Mouse (Mus musculus) brain, embryonic 14.5 days (tissue): ENCODE measurements at regions not wholly inside any gene's neighbourhood (a gene's known extent, or its start where the extent isn't known, plus 50 kb on each side); places are given as distances from the start of the nearest gene placed in this dataset.

Source experiments
- CTCF ChIP-seq: fragments of 200-500 bp; IDR thresholded peaks from 2 replicates; pipeline ENCODE4 v1.5.1; 2012; ENCODE audit warnings: inconsistent platforms, mild to moderate bottlenecking, moderate library complexity, borderline replicate concordance; ENCODE audit not compliant: insufficient read depth, insufficient read length; ENCODE audit errors: extremely low read depth
- POLR2A ChIP-seq: fragments of 200-500 bp; IDR thresholded peaks from 2 replicates; pipeline ENCODE4 v1.6.1; 2012; ENCODE audit warnings: mild to moderate bottlenecking, inconsistent platforms, borderline replicate concordance; ENCODE audit not compliant: poor library complexity, insufficient read depth, insufficient read length, severe bottlenecking; ENCODE audit errors: extremely low read depth

DNA sequence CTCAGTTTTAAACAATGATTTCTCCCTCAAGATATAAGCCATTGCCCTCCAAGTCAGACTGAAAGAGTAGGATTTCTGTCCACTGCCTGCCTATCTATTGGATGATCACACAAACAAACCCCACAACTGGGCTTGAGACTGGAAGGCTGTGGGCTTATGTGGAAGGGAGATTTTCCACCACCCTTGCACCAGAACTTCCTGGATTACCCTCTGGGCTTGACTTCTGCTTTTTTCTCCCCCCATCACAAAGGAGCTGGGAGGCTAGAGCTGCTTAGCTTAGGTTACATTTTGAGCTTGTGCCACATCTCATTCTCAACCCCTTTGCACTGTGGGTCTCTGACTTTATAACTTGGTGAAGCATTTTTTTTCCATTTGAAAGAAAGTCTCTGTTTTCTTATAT is 200.7 kb upstream of the Adgrl3 start:
- no peak for TF ChIP-seq POLR2A
- TF ChIP-seq CTCF = no peak
